Mouse (Mus musculus) heart, embryonic 11.5 days (tissue): ENCODE results near the gene Gm21954. TPM values are rescaled to one million over a fixed set of nuclear protein-coding genes. Genes with fewer than 3 reads are reported as not detected.

Experiments
- ATAC-seq: fragments of 200-750 bp; cut with Nextera tagmentation; replicated peaks from 2 replicates; pipeline ENCODE4 v1.8.0; 2017; ENCODE audit warnings: moderate library complexity; ENCODE audit not compliant: insufficient number of reproducible peaks, low FRiP score, low TSS enrichment
- H3K27ac ChIP-seq: fragments of 300-500 bp; sonication (generic); 2 replicates; pipeline ENCODE4 v1.5.1; 2014; ENCODE audit warnings: mild to moderate bottlenecking, low read depth, low read length
- H3K27me3 ChIP-seq: fragments of 300-500 bp; sonication (generic); 2 replicates; pipeline ENCODE4 v1.6.1; 2014; ENCODE audit warnings: mild to moderate bottlenecking, low read length, mixed read lengths; ENCODE audit not compliant: control insufficient read depth, insufficient read depth
- H3K36me3 ChIP-seq: fragments of 300-500 bp; sonication (generic); 2 replicates; pipeline ENCODE4 v1.6.1; 2014; ENCODE audit warnings: mild to moderate bottlenecking, low read length, moderate library complexity, mixed read lengths; ENCODE audit not compliant: control insufficient read depth, insufficient read depth
- H3K4me1 ChIP-seq: fragments of 300-500 bp; sonication (generic); 2 replicates; pipeline ENCODE4 v1.6.1; 2014; ENCODE audit warnings: low read length; ENCODE audit not compliant: control insufficient read depth, insufficient read depth
- H3K4me2 ChIP-seq: fragments of 300-500 bp; sonication (generic); 2 replicates; pipeline ENCODE4 v1.6.1; 2014; ENCODE audit warnings: mild to moderate bottlenecking, moderate library complexity
- H3K4me3 ChIP-seq: fragments of 300-500 bp; sonication (generic); 2 replicates; pipeline ENCODE4 v1.5.1; 2014; ENCODE audit warnings: low read depth, low read length
- H3K9ac ChIP-seq: fragments of 300-500 bp; sonication (generic); 2 replicates; pipeline ENCODE4 v1.6.1; 2014; ENCODE audit warnings: mild to moderate bottlenecking, low read depth, low read length, moderate library complexity
- H3K9me3 ChIP-seq: fragments of 300-500 bp; sonication (generic); replicated peaks from 2 replicates; pipeline ENCODE4 v1.6.1; 2016; ENCODE audit warnings: low read length; ENCODE audit not compliant: control insufficient read depth
- WGBS: fragments of 180-500 bp; shearing (Covaris S2); extraction: QIAGEN DNeasy Blood & Tissue Kit; methylation state at CpG from one replicate; pipeline ENCODE4 v1.1.7; 2014; ENCODE audit not compliant: insufficient replicate concordance; 5-methylcytosine and 5-hydroxymethylcytosine counted together
- polyA plus RNA-seq: library from polyadenylated mRNA; unstranded; fragments of >200 nt; fragmentation: Nextera tagmentation; extraction: Ambion mirVana; gene quantifications from 2 replicates; pipeline ENCODE4 v1.2.1, GENCODE M21; 2014

The Gm21954 gene
- polyA plus RNA-seq, 1 experiment from 2014 or later: not detected

GRCm38 (mm10) chr3:55419334-55419733 is 52.7 kb downstream of the Gm21954 start:
- no peak overlapping the region for H3K4me2 ChIP-seq
- H3K36me3 ChIP-seq: no peaks in the 10 kb centered on the region

GRCm38 (mm10) chr3:55418845-55419244 is 53.2 kb downstream of the Gm21954 start:
- H3K4me1 ChIP-seq: peaks cover 10% of the 10 kb centered on the region
- no peak overlapping the region for H3K4me2 ChIP-seq
- no peaks in the 10 kb centered on the region for H3K9me3 ChIP-seq
- H3K4me3 ChIP-seq: no peak overlapping the region
- 69% methylated on average over 6 of the region's 6 CpGs for WGBS
- no peak overlapping the region for H3K27ac ChIP-seq
- H3K27me3 ChIP-seq: no peaks in the 10 kb centered on the region
- no peaks in the 10 kb centered on the region for H3K36me3 ChIP-seq
- 0 out of 2 replicates have a peak, but pooled peaks have one; percentile 55 for ATAC-seq
- no peak overlapping the region for H3K9ac ChIP-seq

More at GRCm38 (mm10) chr3:55419334-55419733, 52.7 kb downstream of the Gm21954 start:
- no peaks in the 10 kb centered on the region for H3K9me3 ChIP-seq
- no peaks in the 10 kb centered on the region for H3K27me3 ChIP-seq
- no peak for ATAC-seq
- H3K27ac ChIP-seq: no peak overlapping the region
- no peak overlapping the region for H3K9ac ChIP-seq
- WGBS: 28% methylated on average over 3 of the region's 3 CpGs
- H3K4me3 ChIP-seq: no peak overlapping the region
- H3K4me1 ChIP-seq: peaks cover 10% of the 10 kb centered on the region

- H3K4me3 ChIP-seq: 0 out of 2 replicates have a peak overlapping the region, but pooled peaks have one; percentile 12
- H3K4me2 ChIP-seq: peak overlapping the region; percentile 54
- 27% methylated on average over 14 of the region's 14 CpGs for WGBS
- no peak for ATAC-seq
- no peak overlapping the region for H3K27ac ChIP-seq
- H3K4me1 ChIP-seq: peaks cover 10% of the 10 kb centered on the region
- H3K36me3 ChIP-seq: no peaks in the 10 kb centered on the region
- H3K27me3 ChIP-seq: no peaks in the 10 kb centered on the region
- 0 out of 2 replicates have a peak, but pooled peaks cover 3% of the 10 kb centered on the region for H3K9me3 ChIP-seq
- H3K9ac ChIP-seq: peak overlapping the region; percentile 34; the same call in 1 of the 2 replicates
Measured at GRCm38 (mm10) chr3:55415527-55415950, 56.5 kb downstream of the Gm21954 start.

Other genes starting within 250 kb of the Gm21954 start
- gene Dclk1, start 229.8 kb downstream of the Gm21954 start, polyA plus RNA-seq: 4.7 and 5.5 TPM in 2 replicates